Mouse (Mus musculus): ENCODE measurements around the gene Olfr248. TPM values are rescaled to one million over a fixed set of nuclear protein-coding genes. Genes with fewer than 3 reads are reported as not detected.
"Not testable (repeated sequence)": the region's sequence is repeated elsewhere in the genome, so short reads cannot be mapped to it uniquely, and the experiment has no call there.

The Olfr248 gene
- not detected in 2 replicates for polyA plus RNA-seq (2015; fragmentation: Nextera tagmentation; extraction: Ambion mirVana)

DNA sequence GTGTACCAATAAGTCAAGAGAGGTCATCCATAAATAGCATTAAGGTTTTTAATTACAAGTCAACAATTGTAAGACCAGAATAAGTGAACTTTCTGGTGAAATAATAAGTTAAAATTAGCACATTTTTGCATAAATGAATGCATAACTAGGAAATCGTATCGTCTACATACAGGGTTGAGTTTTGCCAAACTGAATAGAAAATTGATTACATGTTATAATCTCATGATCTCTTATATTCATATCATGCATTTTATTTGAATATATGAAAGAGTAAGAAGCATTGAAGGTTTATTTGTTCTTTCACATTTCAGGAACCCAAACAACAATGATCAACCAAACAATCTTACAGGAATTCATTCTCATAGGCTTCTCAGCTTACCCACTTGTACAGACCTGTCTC is at the start of gene Olfr248:
Olfr248 (plus strand) TSS at position 301 of the 400 bp plus-strand sequence.
- no peaks in the 10 kb centered on the region for H3K9me3 ChIP-seq (replicated peaks; ENCODE audit: control insufficient read depth, low read length, poor library complexity, severe bottlenecking)
- no peak within 1 kb of the TSS for H3K4me2 ChIP-seq (ENCODE audit: low read length)
- H3K27ac ChIP-seq (ENCODE audit: low read length), result no peak within 1 kb of the TSS
- no peaks in the 10 kb centered on the region for H3K36me3 ChIP-seq (ENCODE audit: control insufficient read depth, insufficient read depth, low read length)
- H3K4me3 ChIP-seq (ENCODE audit: low read depth, low read length), result no peak within 1 kb of the TSS
- no peaks in the 10 kb centered on the region for H3K4me1 ChIP-seq (ENCODE audit: control insufficient read depth, insufficient read depth, low read length)
- H3K9ac ChIP-seq (ENCODE audit: low read depth, low read length), result no peak within 1 kb of the TSS
- ATAC-seq, result no peak
- no peaks in the 10 kb centered on the region for H3K27me3 ChIP-seq (ENCODE audit: control insufficient read depth, insufficient read depth, low read depth, low read length)
- WGBS, result 90% methylated on average over 2 of the region's 2 CpGs

DNA sequence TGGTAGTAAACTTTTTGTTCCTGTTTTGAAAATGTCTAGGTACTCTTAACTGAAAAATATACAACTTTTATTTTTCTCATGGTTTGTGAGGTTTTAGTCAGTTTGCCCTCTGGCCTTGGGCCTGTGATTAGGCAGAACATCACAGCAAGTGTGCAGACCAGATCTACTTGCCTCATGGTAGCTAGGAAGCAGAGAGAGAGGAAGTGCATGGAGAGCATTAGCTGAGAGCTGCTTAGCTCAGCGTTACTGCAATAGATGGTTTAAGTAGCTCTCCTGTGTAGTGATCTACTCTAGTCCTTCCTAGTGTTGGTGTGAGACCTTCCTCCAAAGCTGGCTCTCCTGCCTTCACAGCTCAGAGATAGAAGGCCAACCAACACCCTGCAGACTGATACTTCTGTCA is 37.2 kb upstream of the Olfr248 start:
- H3K9me3 ChIP-seq (replicated peaks; ENCODE audit: control insufficient read depth, low read length, poor library complexity, severe bottlenecking); H3K9ac ChIP-seq (ENCODE audit: low read depth, low read length); H3K27me3 ChIP-seq (ENCODE audit: control insufficient read depth, insufficient read depth, low read depth, low read length); H3K27ac ChIP-seq (ENCODE audit: low read length); H3K36me3 ChIP-seq (ENCODE audit: control insufficient read depth, insufficient read depth, low read length); H3K4me3 ChIP-seq (ENCODE audit: low read depth, low read length); ATAC-seq; H3K4me2 ChIP-seq (ENCODE audit: low read length); H3K4me1 ChIP-seq (ENCODE audit: control insufficient read depth, insufficient read depth, low read length): not testable (repeated sequence)
- WGBS, result 84% methylated on average over 1 of the region's 1 CpGs

DNA sequence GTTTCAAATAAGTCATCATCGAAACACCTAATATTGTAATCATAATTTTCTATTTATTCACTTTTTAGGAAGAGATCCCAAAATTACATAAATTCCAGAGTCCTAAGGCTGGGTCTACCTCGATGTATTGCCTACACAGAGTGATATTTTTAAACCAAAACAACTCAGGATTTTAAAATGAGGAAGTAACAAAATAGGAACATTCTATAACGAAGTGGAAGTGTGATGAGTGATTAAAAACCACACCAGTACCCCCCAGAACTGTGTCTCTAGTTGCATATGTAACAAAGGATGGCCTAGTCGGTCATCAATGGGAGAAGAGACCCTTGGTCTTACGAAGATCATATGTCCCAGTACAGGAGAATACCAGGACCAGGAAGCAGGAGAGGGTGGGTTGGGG is 36.2 kb upstream of the Olfr248 start:
- H3K36me3 ChIP-seq (ENCODE audit: control insufficient read depth, insufficient read depth, low read length), result no peaks in the 10 kb centered on the region
- H3K4me2 ChIP-seq (ENCODE audit: low read length), result no peak overlapping the region
- H3K27ac ChIP-seq (ENCODE audit: low read length), result no peak overlapping the region
- 85% methylated on average over 5 of the region's 5 CpGs for WGBS
- H3K9me3 ChIP-seq (replicated peaks; ENCODE audit: control insufficient read depth, low read length, poor library complexity, severe bottlenecking), result no peaks in the 10 kb centered on the region
- no peaks in the 10 kb centered on the region for H3K27me3 ChIP-seq (ENCODE audit: control insufficient read depth, insufficient read depth, low read depth, low read length)
- no peak overlapping the region for H3K9ac ChIP-seq (ENCODE audit: low read depth, low read length)
- no peaks in the 10 kb centered on the region for H3K4me1 ChIP-seq (ENCODE audit: control insufficient read depth, insufficient read depth, low read length)
- no peak overlapping the region for H3K4me3 ChIP-seq (ENCODE audit: low read depth, low read length)
- no peak for ATAC-seq

DNA sequence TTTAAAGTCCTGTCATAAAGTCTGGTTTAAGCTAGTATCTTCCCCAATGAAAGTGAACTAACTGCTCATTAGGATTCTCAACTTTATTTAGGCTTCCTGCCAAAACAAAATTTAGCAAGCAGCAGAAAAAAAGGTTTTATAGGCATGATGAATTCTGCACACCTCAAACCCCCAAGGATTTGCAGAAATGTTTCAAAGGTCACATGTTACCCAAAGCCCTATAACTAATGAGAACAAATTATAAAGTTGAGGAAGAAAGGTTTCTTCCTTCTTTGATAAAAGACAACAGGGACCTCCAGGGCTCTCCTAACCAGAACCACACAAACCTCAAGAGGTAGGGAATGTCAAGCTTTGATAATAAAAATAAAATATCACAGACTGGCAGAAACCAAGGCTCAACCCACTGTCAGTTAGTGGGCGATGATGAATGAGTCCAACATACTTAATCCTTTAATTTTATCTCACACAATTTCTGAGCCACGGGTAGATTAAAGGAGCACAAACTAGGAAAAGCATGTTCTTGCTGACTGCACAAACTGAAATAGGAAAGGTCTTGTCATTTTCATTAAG is 25.9 kb upstream of the Olfr248 start, which contains the start of gene Olfr417:
Olfr417 (plus strand) TSS at position 241 of the 570 bp plus-strand sequence.
- H3K27ac ChIP-seq (ENCODE audit: low read length), result no peak within 1 kb of the TSS
- no peak within 1 kb of the TSS for H3K9ac ChIP-seq (ENCODE audit: low read depth, low read length)
- no peaks in the 10 kb centered on the region for H3K36me3 ChIP-seq (ENCODE audit: control insufficient read depth, insufficient read depth, low read length)
- H3K4me2 ChIP-seq (ENCODE audit: low read length), result no peak within 1 kb of the TSS
- WGBS, result 62% methylated on average over 2 of the region's 2 CpGs
- no peaks in the 10 kb centered on the region for H3K9me3 ChIP-seq (replicated peaks; ENCODE audit: control insufficient read depth, low read length, poor library complexity, severe bottlenecking)
- no peaks in the 10 kb centered on the region for H3K4me1 ChIP-seq (ENCODE audit: control insufficient read depth, insufficient read depth, low read length)
- no peak within 1 kb of the TSS for H3K4me3 ChIP-seq (ENCODE audit: low read depth, low read length)
- no peaks in the 10 kb centered on the region for H3K27me3 ChIP-seq (ENCODE audit: control insufficient read depth, insufficient read depth, low read depth, low read length)
- ATAC-seq, result no peak

DNA sequence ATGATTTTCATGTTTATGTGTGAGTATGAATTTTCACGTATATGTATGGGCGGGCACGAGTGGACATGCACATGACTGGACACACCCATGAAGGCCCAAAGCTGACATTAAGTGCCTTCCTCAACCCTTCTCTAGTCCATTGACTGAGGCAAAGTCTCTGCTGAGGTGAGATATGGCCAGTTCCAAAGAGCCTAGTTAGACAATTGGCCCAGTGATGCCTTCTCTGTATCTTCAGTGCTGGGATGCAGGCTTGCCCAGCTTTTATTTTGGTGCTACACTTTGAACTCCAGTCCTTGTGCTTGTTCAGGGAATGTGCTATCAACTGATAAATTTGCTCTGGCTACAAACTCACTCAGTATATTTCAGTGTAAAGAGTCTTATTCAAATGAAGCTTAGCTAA is 17.0 kb upstream of the Olfr248 start:
- H3K27me3 ChIP-seq (ENCODE audit: control insufficient read depth, insufficient read depth, low read depth, low read length), result no peaks in the 10 kb centered on the region
- ATAC-seq, result no peak
- WGBS, result 94% methylated on average over 3 of the region's 3 CpGs

DNA sequence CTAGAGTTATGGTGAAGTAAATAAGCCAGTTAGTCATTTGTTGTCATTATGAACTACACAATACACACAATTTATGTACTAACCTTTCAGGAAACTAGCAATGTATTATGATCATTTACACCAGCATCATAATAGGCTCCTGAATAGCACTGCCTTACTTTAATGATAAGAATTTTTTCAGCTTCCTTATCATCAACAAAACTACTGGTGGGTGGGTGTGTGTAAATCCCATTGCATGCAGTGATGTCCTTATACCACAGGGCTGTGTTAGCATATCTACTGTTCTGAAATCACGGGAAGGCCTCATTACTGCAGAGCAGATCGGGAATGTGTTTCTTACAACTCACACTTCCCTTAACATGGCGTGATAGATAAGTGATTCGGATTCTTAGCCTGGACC is 32.1 kb downstream of the Olfr248 start:
- H3K4me3 ChIP-seq (ENCODE audit: low read depth, low read length), result no peak overlapping the region
- H3K4me2 ChIP-seq (ENCODE audit: low read length), result no peak overlapping the region
- H3K9me3 ChIP-seq (replicated peaks; ENCODE audit: control insufficient read depth, low read length, poor library complexity, severe bottlenecking), result no peaks in the 10 kb centered on the region
- 88% methylated on average over 4 of the region's 4 CpGs for WGBS
- H3K27me3 ChIP-seq (ENCODE audit: control insufficient read depth, insufficient read depth, low read depth, low read length), result no peaks in the 10 kb centered on the region
- no peak overlapping the region for H3K9ac ChIP-seq (ENCODE audit: low read depth, low read length)
- H3K4me1 ChIP-seq (ENCODE audit: control insufficient read depth, insufficient read depth, low read length), result no peaks in the 10 kb centered on the region
- no peaks in the 10 kb centered on the region for H3K36me3 ChIP-seq (ENCODE audit: control insufficient read depth, insufficient read depth, low read length)
- no peak for ATAC-seq
- no peak overlapping the region for H3K27ac ChIP-seq (ENCODE audit: low read length)

More for the DNA sequence above, 17.0 kb upstream of the Olfr248 start:
- no peaks in the 10 kb centered on the region for H3K4me1 ChIP-seq (ENCODE audit: control insufficient read depth, insufficient read depth, low read length)
- H3K9ac ChIP-seq (ENCODE audit: low read depth, low read length), result no peak overlapping the region
- no peaks in the 10 kb centered on the region for H3K36me3 ChIP-seq (ENCODE audit: control insufficient read depth, insufficient read depth, low read length)
- no peak overlapping the region for H3K27ac ChIP-seq (ENCODE audit: low read length)
- H3K4me2 ChIP-seq (ENCODE audit: low read length), result no peak overlapping the region
- no peaks in the 10 kb centered on the region for H3K9me3 ChIP-seq (replicated peaks; ENCODE audit: control insufficient read depth, low read length, poor library complexity, severe bottlenecking)
- H3K4me3 ChIP-seq (ENCODE audit: low read depth, low read length), result no peak overlapping the region

DNA sequence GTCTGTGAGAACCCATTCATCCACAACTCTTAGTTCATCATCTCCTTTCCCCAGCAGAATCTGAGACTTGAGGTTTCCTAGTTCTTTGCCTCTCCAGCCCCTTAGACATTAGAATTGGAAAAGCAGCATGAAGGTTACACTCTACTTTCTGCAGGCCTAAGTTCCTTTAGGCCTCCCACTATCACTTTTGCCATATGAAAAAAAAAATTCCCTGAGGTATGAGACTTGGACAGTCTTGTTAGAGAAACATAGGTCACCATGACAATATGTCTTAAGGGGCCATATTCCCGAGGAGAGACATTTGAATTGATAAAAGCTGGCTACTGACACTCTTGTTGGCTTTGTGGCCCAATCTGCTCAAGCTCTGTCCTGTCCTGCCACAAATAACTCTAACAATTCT is 32.9 kb downstream of the Olfr248 start, which contains the start of gene Olfr414:
Olfr414 (plus strand) TSS at position 301 of the 400 bp plus-strand sequence.
- no peak for ATAC-seq

DNA sequence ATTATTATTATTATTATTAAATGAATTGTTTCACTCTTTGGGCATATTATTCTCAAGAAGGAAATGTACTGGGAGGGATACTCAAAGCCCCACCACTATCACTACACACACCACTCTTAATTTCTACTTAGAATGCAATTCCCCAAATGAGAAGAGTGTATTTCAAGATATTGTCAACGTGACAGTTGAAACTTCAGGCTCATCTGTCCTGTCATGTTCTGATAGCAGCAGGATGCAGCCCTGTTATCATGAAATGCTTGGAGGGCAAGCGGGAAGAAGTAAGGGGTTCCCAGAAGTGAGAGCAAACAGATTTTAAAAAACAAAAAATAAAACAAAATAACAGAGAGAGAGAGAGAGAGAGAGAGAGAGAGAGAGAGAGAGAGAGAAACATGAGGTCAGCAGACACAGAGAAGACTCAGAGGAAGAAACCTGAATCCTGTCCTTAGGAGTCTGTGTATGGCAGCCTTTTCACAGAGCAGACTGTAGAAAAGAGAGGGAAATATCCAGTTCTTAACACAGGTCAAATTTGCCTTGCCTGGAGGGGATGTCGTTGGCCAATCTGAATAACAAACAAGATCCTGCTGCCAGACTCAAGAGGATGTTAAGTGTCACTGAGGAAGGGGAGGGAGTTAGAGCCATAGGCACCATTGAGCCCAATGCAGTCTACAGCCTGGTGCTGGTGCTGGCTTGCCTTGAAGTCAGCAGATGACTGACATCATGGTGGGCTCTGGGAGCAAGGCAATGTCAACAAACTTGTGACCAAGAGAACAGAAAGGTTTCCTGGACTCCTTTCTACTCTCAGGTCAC is 35.5 kb downstream of the Olfr248 start:
- Histone ChIP-seq H3K4me2 (ENCODE audit: low read length) (no peak overlapping the region), H3K27me3 (ENCODE audit: control insufficient read depth, insufficient read depth, low read depth, low read length) (no peaks in the 10 kb centered on the region), H3K9ac (ENCODE audit: low read depth, low read length) (no peak overlapping the region), H3K4me1 (ENCODE audit: control insufficient read depth, insufficient read depth, low read length) (no peaks in the 10 kb centered on the region), H3K4me3 (ENCODE audit: low read depth, low read length) (no peak overlapping the region), H3K36me3 (ENCODE audit: control insufficient read depth, insufficient read depth, low read length) (no peaks in the 10 kb centered on the region), H3K27ac (ENCODE audit: low read length) (no peak overlapping the region), H3K9me3 (replicated peaks; ENCODE audit: control insufficient read depth, low read length, poor library complexity, severe bottlenecking) (no peaks in the 10 kb centered on the region)
- no peak for ATAC-seq
- WGBS, result 64% methylated on average over 3 of the region's 3 CpGs

More for the DNA sequence above, 32.9 kb downstream of the Olfr248 start, which contains the start of gene Olfr414:
- Histone ChIP-seq H3K27ac (ENCODE audit: low read length) (no peak within 1 kb of the TSS), H3K36me3 (ENCODE audit: control insufficient read depth, insufficient read depth, low read length) (no peaks in the 10 kb centered on the region), H3K9ac (ENCODE audit: low read depth, low read length) (no peak within 1 kb of the TSS), H3K4me3 (ENCODE audit: low read depth, low read length) (no peak within 1 kb of the TSS), H3K9me3 (replicated peaks; ENCODE audit: control insufficient read depth, low read length, poor library complexity, severe bottlenecking) (no peaks in the 10 kb centered on the region), H3K4me1 (ENCODE audit: control insufficient read depth, insufficient read depth, low read length) (no peaks in the 10 kb centered on the region), H3K4me2 (ENCODE audit: low read length) (no peak within 1 kb of the TSS), H3K27me3 (ENCODE audit: control insufficient read depth, insufficient read depth, low read depth, low read length) (no peaks in the 10 kb centered on the region)
- WGBS, result 65% methylated on average over 1 of the region's 1 CpGs

DNA sequence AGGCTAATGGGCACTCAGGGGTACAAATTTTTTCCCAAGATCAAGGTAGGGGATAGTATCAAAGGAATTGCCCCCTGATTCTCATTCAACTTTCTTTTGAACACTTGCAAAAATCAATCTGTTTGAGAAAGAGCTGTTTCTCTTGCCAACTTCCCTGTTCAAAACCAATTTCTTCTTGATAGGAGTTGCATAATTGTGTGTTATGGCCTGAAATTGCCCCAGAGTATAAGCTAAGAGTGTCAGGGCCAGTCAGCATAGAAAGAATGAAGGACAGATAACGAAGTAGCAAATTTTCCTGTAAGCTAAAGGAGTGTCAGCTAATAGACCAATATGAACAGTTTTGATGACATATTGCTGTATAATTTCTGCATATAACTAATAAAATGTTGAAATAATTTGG is 36.6 kb downstream of the Olfr248 start:
- Histone ChIP-seq H3K4me1 (ENCODE audit: control insufficient read depth, insufficient read depth, low read length) (no peaks in the 10 kb centered on the region), H3K27ac (ENCODE audit: low read length) (no peak overlapping the region), H3K36me3 (ENCODE audit: control insufficient read depth, insufficient read depth, low read length) (no peaks in the 10 kb centered on the region), H3K27me3 (ENCODE audit: control insufficient read depth, insufficient read depth, low read depth, low read length) (no peaks in the 10 kb centered on the region), H3K4me2 (ENCODE audit: low read length) (no peak overlapping the region), H3K9me3 (replicated peaks; ENCODE audit: control insufficient read depth, low read length, poor library complexity, severe bottlenecking) (no peaks in the 10 kb centered on the region), H3K4me3 (ENCODE audit: low read depth, low read length) (no peak overlapping the region), H3K9ac (ENCODE audit: low read depth, low read length) (no peak overlapping the region)
- WGBS, result 88% methylated on average over 1 of the region's 1 CpGs
- no peak for ATAC-seq

Data from midbrain, embryonic 16.5 days (tissue).